Mouse (Mus musculus) liver, adult 2 months (tissue): ENCODE results near the gene Casp9.

Experiments used
- CTCF ChIP-seq: fragments of 200-500 bp; IDR thresholded peaks from 2 replicates; pipeline ENCODE4 v1.5.1; 2011; ENCODE audit warnings: low read depth, low read length, control low read depth
- POLR2A ChIP-seq: fragments of 200-500 bp; IDR thresholded peaks from 2 replicates; pipeline ENCODE4 v1.6.1; 2011; ENCODE audit warnings: low read length, control low read depth; ENCODE audit not compliant: insufficient read depth; ENCODE audit errors: extremely low read depth

DNA sequence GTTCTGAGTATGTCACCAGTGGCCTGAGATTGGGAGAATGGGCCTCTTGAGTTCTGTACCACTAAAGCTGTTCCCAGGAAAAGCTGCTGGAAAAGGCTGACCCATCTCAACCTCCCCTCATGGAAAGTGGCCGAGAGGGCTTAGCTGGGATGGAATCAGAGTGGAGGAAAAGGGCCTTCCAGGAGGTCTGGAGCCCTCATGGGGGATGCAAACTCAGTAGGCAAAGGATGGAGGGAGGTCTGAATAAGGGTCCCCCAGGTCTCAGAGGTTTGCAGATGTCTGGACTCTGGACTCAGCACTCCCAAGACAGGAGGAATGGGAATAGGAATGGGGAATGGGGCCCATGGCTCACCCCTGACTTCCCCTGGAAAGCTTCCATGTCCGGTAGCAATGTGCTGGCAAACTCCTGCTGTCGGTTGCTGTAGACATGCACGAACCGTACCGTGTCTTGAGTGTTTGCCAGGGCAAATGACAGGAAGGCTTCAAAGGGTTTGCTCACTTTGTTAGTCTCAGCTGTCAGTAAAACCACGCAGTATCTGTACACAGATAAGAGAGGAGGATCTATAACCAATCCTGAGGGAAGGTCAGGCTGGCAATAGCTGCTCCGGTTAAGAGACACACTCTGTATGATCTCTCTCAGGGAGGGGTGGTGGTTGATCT lies 23.8 kb upstream of the Casp9 start:
- TF ChIP-seq CTCF (no peak), POLR2A (no peak)
